Mouse (Mus musculus): Measurements from ENCODE around the gene H2-M10.6. TPM values are rescaled to one million over a fixed set of nuclear protein-coding genes. Genes with fewer than 3 reads are reported as not detected.

Gene H2-M10.6
- polyA plus RNA-seq, 1 experiment = not detected

DNA sequence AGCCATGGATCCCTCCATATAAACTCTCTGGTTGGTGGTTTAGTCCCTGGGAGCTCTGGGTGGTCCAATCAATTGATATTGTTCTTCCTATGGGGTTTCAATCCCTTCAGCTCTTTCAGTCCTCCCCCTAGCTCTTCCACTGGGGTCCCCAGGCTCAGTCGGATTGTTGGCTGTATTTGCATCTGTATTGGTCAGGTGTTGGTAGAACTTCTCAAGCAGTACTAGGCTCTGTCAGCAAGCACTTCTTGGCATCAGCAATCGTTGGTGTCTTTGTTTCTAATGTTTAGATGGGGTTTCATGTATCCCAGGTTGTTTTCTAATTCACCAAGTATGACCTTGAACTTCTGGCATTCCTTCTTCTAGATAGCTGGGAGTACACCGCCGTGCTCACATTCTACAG lies 20.7 kb downstream of the H2-M10.6 start:
- TF ChIP-seq POLR2A (IDR thresholded peaks at IDR 0.05; ENCODE audit: control insufficient read depth, low read depth, low read length) = no peak
- no peak for TF ChIP-seq CTCF (IDR thresholded peaks at IDR 0.05; ENCODE audit: control insufficient read depth, insufficient read depth, insufficient replicate concordance, low read depth, low read length)
- H3K27ac ChIP-seq (ENCODE audit: control insufficient read depth, insufficient read depth, low read depth, low read length) = no peak overlapping the region
- H3K36me3 ChIP-seq (ENCODE audit: control insufficient read depth, insufficient read depth, low read length) = no peaks in the 10 kb centered on the region
- H3K27me3 ChIP-seq (ENCODE audit: control insufficient read depth, insufficient read depth, low read length) = no peaks in the 10 kb centered on the region
- H3K4me1 ChIP-seq (ENCODE audit: control insufficient read depth, insufficient read depth, low read length) = peaks cover 6% of the 10 kb centered on the region
- H3K4me3 ChIP-seq (ENCODE audit: control insufficient read depth, low read depth, low read length) = no peak overlapping the region

DNA sequence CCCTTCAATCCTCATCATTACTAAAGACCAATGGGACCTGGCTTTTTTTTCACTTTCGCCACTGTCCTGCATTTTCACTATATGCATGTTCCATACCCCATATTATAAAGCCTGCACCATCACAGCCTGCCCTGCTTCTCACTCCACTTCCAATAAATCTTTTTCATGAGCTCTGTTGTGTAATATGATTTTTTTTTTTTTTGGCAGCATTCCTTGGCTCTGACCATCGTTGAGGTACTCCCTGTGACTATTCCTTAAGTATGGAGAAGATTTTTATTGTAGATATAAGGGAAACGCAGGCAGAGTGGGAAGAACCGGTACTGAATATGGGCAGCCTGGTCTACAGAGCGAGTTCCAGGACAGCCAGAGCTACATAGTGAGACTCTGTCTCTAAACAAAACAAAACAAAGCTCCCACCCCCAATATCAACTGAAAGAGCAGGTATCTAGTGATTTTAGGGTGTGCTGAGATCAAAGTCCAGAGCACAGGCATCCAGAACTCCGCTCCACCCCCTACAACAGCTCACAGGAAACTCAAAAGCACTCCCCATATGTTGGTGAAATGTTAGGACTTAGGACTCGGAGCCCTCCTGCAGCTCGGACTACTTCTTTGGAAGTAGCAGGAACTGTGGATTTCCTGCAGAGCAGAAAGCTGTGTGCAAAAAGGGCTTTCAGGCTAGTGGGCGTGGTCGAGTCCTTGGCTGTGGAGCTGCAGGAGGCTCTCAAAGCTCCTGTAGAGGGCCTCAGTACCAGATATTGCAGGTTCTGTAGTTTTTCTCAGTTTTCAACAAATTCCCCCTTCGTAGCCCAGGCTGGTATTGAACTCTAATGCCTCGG lies 23.8 kb downstream of the H2-M10.6 start:
- peaks cover 6% of the 10 kb centered on the region for H3K4me1 ChIP-seq (ENCODE audit: control insufficient read depth, insufficient read depth, low read length)
- peak overlapping the region; percentile 71 for H3K27ac ChIP-seq (ENCODE audit: control insufficient read depth, insufficient read depth, low read depth, low read length)
- H3K4me3 ChIP-seq (ENCODE audit: control insufficient read depth, low read depth, low read length) = no peak overlapping the region; the same call in 1 of the 2 replicates
- TF ChIP-seq POLR2A (IDR thresholded peaks at IDR 0.05; ENCODE audit: control insufficient read depth, low read depth, low read length) = no peak
- no peak for TF ChIP-seq CTCF (IDR thresholded peaks at IDR 0.05; ENCODE audit: control insufficient read depth, insufficient read depth, insufficient replicate concordance, low read depth, low read length)
- H3K27me3 ChIP-seq (ENCODE audit: control insufficient read depth, insufficient read depth, low read length) = no peaks in the 10 kb centered on the region
- H3K36me3 ChIP-seq (ENCODE audit: control insufficient read depth, insufficient read depth, low read length) = no peaks in the 10 kb centered on the region

DNA sequence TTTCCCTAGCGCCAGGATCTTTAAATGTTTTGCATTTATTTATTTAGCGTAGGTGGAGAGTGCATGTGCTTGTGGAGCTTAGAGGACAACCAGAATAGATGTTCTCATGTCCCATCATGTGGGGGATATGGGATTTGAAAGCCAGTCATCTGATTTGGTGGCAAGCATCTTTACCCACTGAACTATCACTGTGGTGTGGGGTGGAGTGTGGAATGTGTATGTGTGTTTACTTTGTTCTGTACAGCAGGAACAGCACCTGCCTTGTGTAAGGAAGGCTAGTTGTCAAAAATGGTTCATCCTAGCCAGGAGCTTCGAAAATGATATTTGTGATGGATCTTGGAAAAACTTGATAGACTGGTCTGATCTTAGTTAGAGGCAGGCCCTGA lies 24.4 kb downstream of the H2-M10.6 start:
- no peak for TF ChIP-seq POLR2A (IDR thresholded peaks at IDR 0.05; ENCODE audit: control insufficient read depth, low read depth, low read length)
- TF ChIP-seq CTCF (IDR thresholded peaks at IDR 0.05; ENCODE audit: control insufficient read depth, insufficient read depth, insufficient replicate concordance, low read depth, low read length) = no peak
- H3K27ac ChIP-seq (ENCODE audit: control insufficient read depth, insufficient read depth, low read depth, low read length) = peak overlapping the region; percentile 71
- peak overlapping the region; percentile 81 for H3K4me3 ChIP-seq (ENCODE audit: control insufficient read depth, low read depth, low read length)
- H3K36me3 ChIP-seq (ENCODE audit: control insufficient read depth, insufficient read depth, low read length) = no peaks in the 10 kb centered on the region
- H3K27me3 ChIP-seq (ENCODE audit: control insufficient read depth, insufficient read depth, low read length) = no peaks in the 10 kb centered on the region
- peaks cover 6% of the 10 kb centered on the region for H3K4me1 ChIP-seq (ENCODE audit: control insufficient read depth, insufficient read depth, low read length)

DNA sequence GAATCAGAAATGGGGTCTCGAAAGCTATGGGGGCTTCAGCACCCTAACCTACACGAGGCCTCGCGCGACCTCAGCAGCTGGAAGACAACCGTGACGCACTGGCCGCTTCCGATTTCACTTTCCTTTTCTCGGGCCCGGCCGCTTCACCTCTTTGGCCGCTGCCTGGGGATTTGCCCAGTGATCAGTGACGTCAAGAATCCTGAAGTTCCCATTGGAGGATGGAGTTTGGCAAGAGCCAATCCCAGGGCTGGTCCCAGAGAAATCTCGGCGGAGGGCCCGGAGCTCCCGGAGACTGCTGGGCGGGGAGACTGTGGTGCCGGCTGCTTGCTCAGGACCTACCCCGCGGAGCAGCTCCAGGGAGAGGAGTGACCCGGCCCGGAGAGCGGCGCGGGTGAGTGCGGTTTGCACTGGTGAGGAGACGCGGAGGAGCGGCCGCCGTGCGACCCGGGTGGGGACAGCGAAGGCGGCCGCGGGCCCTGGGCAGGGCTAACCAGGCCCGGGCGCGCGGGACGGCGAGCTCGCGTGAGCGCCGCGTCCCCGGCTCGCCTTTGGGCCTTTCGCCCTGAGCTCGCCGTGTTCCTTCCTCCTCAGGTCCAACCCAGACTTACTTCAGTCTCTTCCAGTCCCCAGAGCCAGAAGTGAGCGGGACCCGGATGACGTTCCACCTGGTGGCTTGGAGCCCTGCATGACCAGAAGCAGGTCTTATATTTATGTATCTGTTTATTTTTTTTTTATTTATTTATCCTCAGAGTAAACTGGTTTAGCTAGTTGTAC lies 25.1 kb downstream of the H2-M10.6 start, which contains the start of gene Trim26:
TSS of gene Trim26 (plus strand) at position 261 of the 774 bp plus-strand sequence.
- Histone ChIP-seq H3K36me3 (ENCODE audit: control insufficient read depth, insufficient read depth, low read length) (no peaks in the 10 kb centered on the region), H3K4me3 (ENCODE audit: control insufficient read depth, low read depth, low read length) (peak within 1 kb of the TSS; percentile 94), H3K27me3 (ENCODE audit: control insufficient read depth, insufficient read depth, low read length) (no peaks in the 10 kb centered on the region), H3K4me1 (ENCODE audit: control insufficient read depth, insufficient read depth, low read length) (peaks cover 6% of the 10 kb centered on the region), H3K27ac (ENCODE audit: control insufficient read depth, insufficient read depth, low read depth, low read length) (peak within 1 kb of the TSS; percentile 82)
- no peak for TF ChIP-seq CTCF (IDR thresholded peaks at IDR 0.05; ENCODE audit: control insufficient read depth, insufficient read depth, insufficient replicate concordance, low read depth, low read length)
- peak; percentile 81 for TF ChIP-seq POLR2A (IDR thresholded peaks at IDR 0.05; ENCODE audit: control insufficient read depth, low read depth, low read length)

DNA sequence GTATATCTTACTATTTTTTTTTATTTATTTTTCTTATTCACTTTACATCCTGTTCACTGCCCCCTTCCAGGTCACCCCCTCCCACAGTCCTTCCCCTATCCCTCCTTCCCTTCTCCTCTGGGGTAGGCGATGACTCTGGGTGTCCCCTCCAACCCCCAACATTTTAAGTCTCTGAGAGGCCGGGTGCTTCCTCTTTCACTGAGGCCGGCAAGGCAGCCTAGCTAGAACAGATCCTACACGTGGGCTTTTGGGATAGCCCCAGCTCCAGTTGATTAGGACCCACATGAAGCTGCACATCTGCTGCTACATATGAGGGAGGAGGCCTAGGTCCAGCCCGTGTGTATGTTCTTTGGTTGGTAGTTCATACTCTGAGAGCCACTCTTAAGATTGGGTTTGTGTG lies 27.0 kb downstream of the H2-M10.6 start:
- Histone ChIP-seq H3K27me3 (ENCODE audit: control insufficient read depth, insufficient read depth, low read length) (no peaks in the 10 kb centered on the region), H3K27ac (ENCODE audit: control insufficient read depth, insufficient read depth, low read depth, low read length) (no peak overlapping the region), H3K4me3 (ENCODE audit: control insufficient read depth, low read depth, low read length) (no peak overlapping the region), H3K4me1 (ENCODE audit: control insufficient read depth, insufficient read depth, low read length) (peaks cover 6% of the 10 kb centered on the region), H3K36me3 (ENCODE audit: control insufficient read depth, insufficient read depth, low read length) (no peaks in the 10 kb centered on the region)
- TF ChIP-seq POLR2A (IDR thresholded peaks at IDR 0.05; ENCODE audit: control insufficient read depth, low read depth, low read length) (no peak), CTCF (IDR thresholded peaks at IDR 0.05; ENCODE audit: control insufficient read depth, insufficient read depth, insufficient replicate concordance, low read depth, low read length) (no peak)

DNA sequence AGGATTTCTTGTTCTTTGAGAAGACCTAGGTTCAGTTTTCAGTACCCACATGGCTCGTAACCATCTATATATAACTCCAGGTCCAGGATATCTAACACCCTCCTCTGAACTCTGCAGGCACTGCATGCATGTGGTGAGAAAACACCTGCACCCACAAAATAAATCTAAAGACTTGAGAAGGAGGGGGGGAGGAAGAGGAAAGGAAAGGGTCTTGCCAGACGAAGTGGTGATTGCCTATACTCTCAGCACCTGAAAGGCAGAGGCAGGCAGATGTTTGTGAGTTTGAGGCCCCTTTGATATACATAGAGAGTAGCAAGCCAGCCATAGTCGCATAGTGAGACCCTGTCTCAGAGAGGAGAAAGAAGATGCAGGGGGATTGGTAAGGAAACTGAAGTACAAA lies 28.0 kb downstream of the H2-M10.6 start:
- H3K4me3 ChIP-seq (ENCODE audit: control insufficient read depth, low read depth, low read length) = no peak overlapping the region
- peaks cover 6% of the 10 kb centered on the region for H3K4me1 ChIP-seq (ENCODE audit: control insufficient read depth, insufficient read depth, low read length)
- no peaks in the 10 kb centered on the region for H3K27me3 ChIP-seq (ENCODE audit: control insufficient read depth, insufficient read depth, low read length)
- H3K27ac ChIP-seq (ENCODE audit: control insufficient read depth, insufficient read depth, low read depth, low read length) = no peak overlapping the region; the same call in 1 of the 2 replicates
- TF ChIP-seq POLR2A (IDR thresholded peaks at IDR 0.05; ENCODE audit: control insufficient read depth, low read depth, low read length) = no peak
- no peak for TF ChIP-seq CTCF (IDR thresholded peaks at IDR 0.05; ENCODE audit: control insufficient read depth, insufficient read depth, insufficient replicate concordance, low read depth, low read length)
- no peaks in the 10 kb centered on the region for H3K36me3 ChIP-seq (ENCODE audit: control insufficient read depth, insufficient read depth, low read length)

DNA sequence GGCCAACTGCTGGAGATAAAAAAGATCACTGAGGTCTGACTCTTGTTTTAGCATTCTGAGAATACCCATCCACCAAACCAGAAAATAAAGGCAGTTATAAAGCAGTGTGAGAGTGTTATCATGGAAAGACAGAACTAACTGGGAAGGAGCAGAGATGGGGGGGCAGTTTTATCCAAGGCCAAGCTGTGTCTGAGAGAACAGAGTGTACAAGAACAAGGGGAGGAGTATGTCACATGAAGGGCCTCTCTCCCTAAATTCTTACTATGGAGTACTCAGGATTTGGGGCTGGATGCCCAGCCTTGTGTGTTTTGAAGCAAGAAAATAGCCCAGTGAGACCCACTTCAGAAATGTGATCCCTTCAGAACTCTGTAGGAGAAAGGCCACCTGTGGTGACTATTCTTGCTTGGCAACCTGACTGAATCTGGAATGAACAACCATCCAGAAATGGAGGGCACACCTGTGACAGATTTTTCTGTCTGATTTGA lies 29.0 kb downstream of the H2-M10.6 start:
- no peaks in the 10 kb centered on the region for H3K36me3 ChIP-seq (ENCODE audit: control insufficient read depth, insufficient read depth, low read length)
- peaks cover 4% of the 10 kb centered on the region for H3K4me1 ChIP-seq (ENCODE audit: control insufficient read depth, insufficient read depth, low read length)
- peak overlapping the region; percentile 84 for H3K27ac ChIP-seq (ENCODE audit: control insufficient read depth, insufficient read depth, low read depth, low read length)
- TF ChIP-seq CTCF (IDR thresholded peaks at IDR 0.05; ENCODE audit: control insufficient read depth, insufficient read depth, insufficient replicate concordance, low read depth, low read length) (no peak), POLR2A (IDR thresholded peaks at IDR 0.05; ENCODE audit: control insufficient read depth, low read depth, low read length) (no peak)
- H3K27me3 ChIP-seq (ENCODE audit: control insufficient read depth, insufficient read depth, low read length) = no peaks in the 10 kb centered on the region
- no peak overlapping the region for H3K4me3 ChIP-seq (ENCODE audit: control insufficient read depth, low read depth, low read length)

Measured in testis, adult 2 months (tissue).